Mouse (Mus musculus) left cerebral cortex, adult 2 months (tissue): ENCODE results near the gene Exoc6b. TPM values are rescaled to one million over a fixed set of nuclear protein-coding genes. Genes with fewer than 3 reads are reported as not detected.

Source experiments
- DNase-seq, 2 experiments: peaks; one replicate each; pipeline ENCODE4 v3.0.0; 2021 to 2022; ENCODE audit warnings: low spot score in 2 of 2, mixed read lengths in 1 of 2; ENCODE audit errors: extremely low spot score in 1 of 2
- H3K27ac ChIP-seq: fragments of 200-600 bp; 2 replicates; pipeline ENCODE4 v1.8.1; 2022
- H3K4me3 ChIP-seq: fragments of 200-600 bp; 2 replicates; pipeline ENCODE4 v1.8.1; 2022
- CTCF ChIP-seq: fragments of 200-600 bp; IDR thresholded peaks from 2 replicates; pipeline ENCODE4 v1.8.1; 2022; ENCODE audit warnings: antibody characterized with exemption, mild to moderate bottlenecking, moderate library complexity
- intact Hi-C: fragments of 180-260 bp; cut with DNase I; formaldehyde crosslinking; loops from one replicate; pipeline ENCODE4 v1.15.1; 2025
- total RNA-seq, 2 experiments: library from RNA; stranded (reverse); gene quantifications; 2 replicates each; pipeline ENCODE4 v1.2.3; 2021

The Exoc6b gene
- total RNA-seq, 2 experiments from 2014 or later: 85.0 to 93.3 TPM

GRCm38 (mm10) chr6:84863816-84864375 is 205.4 kb downstream of the Exoc6b start:
- no peak for DNase-seq
- Histone ChIP-seq H3K4me3 (no peak overlapping the region), H3K27ac (no peak overlapping the region)
- intact Hi-C loops: no loop called here
- TF ChIP-seq CTCF: no peak

GRCm38 (mm10) chr6:84845665-84846064 is 223.6 kb downstream of the Exoc6b start:
- TF ChIP-seq CTCF: no peak
- no peak overlapping the region for H3K4me3 ChIP-seq
- intact Hi-C loops: no loop called here
- no peak for DNase-seq
- no peak overlapping the region for H3K27ac ChIP-seq

GRCm38 (mm10) chr6:84841138-84841537 is 228.2 kb downstream of the Exoc6b start:
- TF ChIP-seq CTCF: no peak

GRCm38 (mm10) chr6:84807546-84807945 is 261.8 kb downstream of the Exoc6b start:
- intact Hi-C loops: no loop called here
- Histone ChIP-seq H3K27ac (no peak overlapping the region), H3K4me3 (no peak overlapping the region)
- DNase-seq: no peak
- no peak for TF ChIP-seq CTCF

More at GRCm38 (mm10) chr6:84841138-84841537, 228.2 kb downstream of the Exoc6b start:
- no peak for DNase-seq
- Histone ChIP-seq H3K27ac (no peak overlapping the region), H3K4me3 (no peak overlapping the region)
- intact Hi-C loops: no loop called here

GRCm38 (mm10) chr6:84806132-84806730 is 263.1 kb downstream of the Exoc6b start:
- TF ChIP-seq CTCF: no peak
- no peak for DNase-seq
- no peak overlapping the region for H3K27ac ChIP-seq
- intact Hi-C loops: no loop called here
- H3K4me3 ChIP-seq: no peak overlapping the region

- no peak for DNase-seq
- Histone ChIP-seq H3K4me3 (no peak overlapping the region), H3K27ac (no peak overlapping the region)
- TF ChIP-seq CTCF: no peak
- intact Hi-C loops: no loop called here
Measured at GRCm38 (mm10) chr6:84798736-84799135, 270.6 kb downstream of the Exoc6b start.

GRCm38 (mm10) chr6:84783994-84784393 is 285.3 kb downstream of the Exoc6b start:
- intact Hi-C loops: no loop called here
- no peak for TF ChIP-seq CTCF
- H3K27ac ChIP-seq: no peak overlapping the region
- DNase-seq: no peak
- H3K4me3 ChIP-seq: no peak overlapping the region

GRCm38 (mm10) chr6:84779987-84780386 is 289.3 kb downstream of the Exoc6b start:
- TF ChIP-seq CTCF: no peak
- Histone ChIP-seq H3K27ac (no peak overlapping the region), H3K4me3 (no peak overlapping the region)
- intact Hi-C loops: no loop called here
- DNase-seq: no peak

- H3K4me3 ChIP-seq: no peak overlapping the region
- TF ChIP-seq CTCF: no peak
- no peak for DNase-seq
- H3K27ac ChIP-seq: no peak overlapping the region
- intact Hi-C loops: no loop called here
Measured at GRCm38 (mm10) chr6:84778970-84779369, 290.3 kb downstream of the Exoc6b start.

GRCm38 (mm10) chr6:84775908-84776307 is 293.4 kb downstream of the Exoc6b start:
- Histone ChIP-seq H3K27ac (no peak overlapping the region), H3K4me3 (no peak overlapping the region)
- no peak for DNase-seq
- intact Hi-C loops: no loop called here
- TF ChIP-seq CTCF: no peak

- no peak overlapping the region for H3K27ac ChIP-seq
- DNase-seq: no peak
- intact Hi-C loops: no loop called here
- TF ChIP-seq CTCF: no peak
- H3K4me3 ChIP-seq: no peak overlapping the region
Measured at GRCm38 (mm10) chr6:84755266-84755665, 314.0 kb downstream of the Exoc6b start.

- TF ChIP-seq CTCF: no peak
Measured at GRCm38 (mm10) chr6:84752806-84753420, 316.4 kb downstream of the Exoc6b start.

GRCm38 (mm10) chr6:84751409-84751808 is 317.9 kb downstream of the Exoc6b start:
- intact Hi-C loops: no loop called here
- DNase-seq: no peak
- no peak for TF ChIP-seq CTCF
- no peak overlapping the region for H3K27ac ChIP-seq
- H3K4me3 ChIP-seq: no peak overlapping the region

More at GRCm38 (mm10) chr6:84752806-84753420, 316.4 kb downstream of the Exoc6b start:
- no peak overlapping the region for H3K4me3 ChIP-seq
- intact Hi-C loops: no loop called here
- DNase-seq: no peak
- H3K27ac ChIP-seq: no peak overlapping the region
